Mouse (Mus musculus) T-cell, adult 2 months (primary cell): ENCODE results near the gene Zfp629.
"Not testable (repeated sequence)": the region's sequence is repeated elsewhere in the genome, so short reads cannot be mapped to it uniquely, and the experiment has no call there.

Source experiments
- DNase-seq: peaks from one replicate; pipeline ENCODE4 v3.0.0; 2022; ENCODE audit warnings: low spot score

Zfp629 gene

DNA sequence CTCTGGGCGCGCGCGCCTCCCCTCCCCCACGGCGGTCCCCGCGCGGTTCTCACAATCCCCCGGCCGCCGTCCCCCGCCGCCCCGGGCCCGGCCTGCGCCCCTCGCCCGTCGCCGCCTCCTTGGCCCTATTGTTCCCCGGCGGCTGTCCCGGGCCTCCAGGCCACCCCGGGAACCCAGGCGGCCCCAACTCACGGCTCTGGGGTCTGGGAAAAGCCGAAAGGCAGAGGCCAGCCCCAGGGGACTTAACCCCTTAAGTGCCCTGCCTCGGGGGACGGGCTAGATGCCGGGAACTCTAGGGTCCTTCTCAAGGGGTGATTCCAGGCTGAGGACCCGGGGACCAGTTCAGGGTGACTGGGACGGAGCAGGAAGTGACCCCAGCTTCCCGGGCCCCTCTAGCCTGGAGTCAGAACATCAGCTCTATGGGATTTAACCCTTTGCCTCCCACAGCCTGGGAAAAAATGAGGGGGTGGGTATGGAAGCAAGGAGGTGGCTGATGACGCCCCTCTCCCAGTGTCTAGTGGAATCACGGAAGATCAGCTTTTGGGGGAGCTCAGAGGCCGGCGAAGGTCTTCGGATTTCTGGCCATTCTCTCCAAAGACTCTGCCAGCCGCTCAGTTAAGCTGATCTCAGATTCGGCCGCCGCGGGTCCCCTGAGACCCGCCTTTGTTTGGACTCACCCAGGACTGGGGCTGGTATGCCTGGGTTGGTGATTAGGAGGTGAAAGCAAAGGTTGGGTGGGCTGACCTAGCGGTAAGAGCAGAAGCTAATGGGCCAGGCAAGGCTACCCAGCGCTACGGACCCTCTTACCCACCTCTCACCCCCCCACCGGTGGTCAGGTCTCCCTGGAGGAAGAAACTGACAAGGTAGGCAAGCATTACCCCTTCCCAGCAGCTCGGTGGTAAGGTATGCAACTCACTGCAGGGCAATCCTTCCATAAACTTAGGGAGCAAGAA, at the start of gene Zfp629:
Zfp629 (minus strand) TSS at position 907 of the 953 bp plus-strand sequence.
- peak; percentile 24 for DNase-seq

- DNase-seq: no peak
Observed at GRCm38 (mm10) chr7:127662926-127663325, 47.3 kb upstream of the Zfp629 start.

DNA sequence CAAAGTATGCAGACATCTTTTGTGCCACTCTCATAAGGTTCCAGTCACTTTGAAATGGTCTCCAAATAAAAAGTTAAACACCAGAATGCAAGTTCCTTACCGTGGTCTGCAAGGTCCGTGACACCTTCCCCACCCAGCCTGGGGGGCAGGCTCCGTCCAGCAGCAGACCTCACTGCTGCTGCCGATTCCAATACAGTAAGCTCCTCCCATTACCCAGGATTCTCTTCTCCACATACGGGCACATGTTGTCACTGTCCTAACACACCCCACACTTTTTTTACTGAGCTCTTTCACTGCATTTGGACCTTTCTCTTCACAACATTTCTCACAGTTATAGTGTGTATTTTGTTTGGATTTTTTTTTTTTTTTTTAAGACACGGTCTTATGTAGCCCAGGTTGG, 46.2 kb upstream of the Zfp629 start:
- no peak for DNase-seq

- DNase-seq: no peak
Observed at GRCm38 (mm10) chr7:127660882-127661281, 45.3 kb upstream of the Zfp629 start.

- peak; percentile 64 for DNase-seq
Observed at GRCm38 (mm10) chr7:127656946-127657345, 41.3 kb upstream of the Zfp629 start.

DNA sequence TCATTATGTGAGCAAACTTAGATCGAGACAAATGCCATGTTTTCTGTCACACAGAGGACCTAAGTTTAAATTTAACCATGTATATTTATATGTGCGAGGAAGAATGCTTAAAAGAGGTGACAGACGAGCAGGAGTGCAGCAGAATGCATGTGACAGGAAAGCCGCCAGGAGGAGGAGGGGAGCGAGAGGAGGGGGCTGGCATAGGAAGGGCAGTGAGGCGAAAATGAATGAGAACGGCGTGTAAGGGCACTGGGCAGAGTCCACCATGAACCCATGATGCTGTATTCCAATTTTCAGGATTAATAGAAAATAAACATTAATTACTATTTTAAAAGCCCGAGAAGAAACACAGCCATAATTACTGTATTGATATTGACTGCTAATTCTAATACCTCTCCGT, 38.7 kb upstream of the Zfp629 start:
- DNase-seq: no peak

GRCm38 (mm10) chr7:127652050-127652449, 36.5 kb upstream of the Zfp629 start:
- DNase-seq: no peak

DNA sequence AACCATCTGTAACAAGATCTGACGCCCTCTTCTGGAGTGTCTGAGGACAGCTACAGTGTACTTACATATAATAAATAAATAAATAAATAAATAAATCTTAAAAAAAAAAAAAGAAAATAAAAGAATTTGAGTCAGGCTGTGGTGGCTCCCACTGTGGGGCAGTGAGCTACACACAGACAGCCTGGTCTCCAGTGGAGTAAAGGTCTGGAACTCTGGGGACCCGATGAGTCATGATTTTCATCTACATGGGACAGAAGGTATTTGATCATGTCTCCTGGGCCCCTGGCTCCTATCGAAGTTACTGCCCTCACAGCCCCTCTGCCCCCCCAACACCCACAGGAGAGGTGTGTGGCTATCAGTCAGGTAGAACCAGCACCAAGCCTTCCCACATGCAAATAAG, 36.0 kb upstream of the Zfp629 start:
- DNase-seq: no peak

DNA sequence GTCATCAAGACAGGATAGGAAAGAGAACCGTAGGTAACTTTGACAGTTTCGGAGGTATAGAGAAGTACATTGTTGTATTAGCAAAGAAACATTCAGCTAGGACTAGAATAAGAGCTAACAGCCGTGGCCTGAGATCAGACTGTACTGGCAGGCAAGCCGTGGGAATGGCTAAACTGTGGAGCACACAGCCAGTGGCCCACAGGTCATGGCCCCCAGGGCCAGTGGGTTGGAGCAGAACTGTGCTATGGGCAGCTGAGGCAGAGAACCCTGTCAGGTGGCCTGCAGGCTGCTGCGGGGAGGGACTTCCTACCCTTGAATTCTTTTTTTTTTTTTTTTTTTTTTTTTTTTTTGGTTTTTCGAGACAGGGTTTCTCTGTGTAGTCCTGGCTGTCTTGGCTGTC, 33.6 kb upstream of the Zfp629 start:
- DNase-seq: no peak

DNA sequence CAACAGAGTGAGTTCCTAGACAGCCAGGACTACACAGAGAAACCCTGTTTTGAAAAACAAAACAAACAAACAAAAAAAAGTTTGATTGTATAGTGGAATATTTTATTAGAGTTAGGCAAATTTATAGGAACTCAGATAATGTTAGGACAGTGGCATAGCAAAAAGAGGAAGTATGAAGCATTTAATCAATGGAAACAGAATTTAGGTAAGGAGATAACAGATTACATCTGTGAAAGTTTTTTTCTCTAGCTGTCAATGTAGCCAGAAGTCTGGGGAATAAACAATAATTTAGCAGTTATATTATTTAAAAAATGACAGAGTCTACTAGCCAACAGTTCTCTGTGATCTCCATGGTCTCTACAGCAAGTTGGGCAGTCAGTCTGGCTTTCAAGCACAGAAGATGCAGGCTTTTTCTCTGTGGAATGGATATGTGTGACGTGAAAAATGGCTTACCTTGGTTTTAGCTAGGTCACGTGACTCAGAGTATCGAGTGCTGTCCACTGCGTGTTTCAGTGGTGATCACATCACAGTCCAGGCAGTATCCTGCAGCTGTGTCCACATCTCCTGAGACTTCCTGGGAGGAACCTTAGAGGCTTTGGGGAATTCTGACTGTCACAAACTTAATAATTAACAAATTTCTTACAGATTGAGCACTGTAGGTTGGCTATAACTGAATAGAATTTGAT, 33.1 kb upstream of the Zfp629 start:
- DNase-seq: no peak

- DNase-seq: not testable (repeated sequence)
Observed at GRCm38 (mm10) chr7:127647576-127647975, 32.0 kb upstream of the Zfp629 start.

DNA sequence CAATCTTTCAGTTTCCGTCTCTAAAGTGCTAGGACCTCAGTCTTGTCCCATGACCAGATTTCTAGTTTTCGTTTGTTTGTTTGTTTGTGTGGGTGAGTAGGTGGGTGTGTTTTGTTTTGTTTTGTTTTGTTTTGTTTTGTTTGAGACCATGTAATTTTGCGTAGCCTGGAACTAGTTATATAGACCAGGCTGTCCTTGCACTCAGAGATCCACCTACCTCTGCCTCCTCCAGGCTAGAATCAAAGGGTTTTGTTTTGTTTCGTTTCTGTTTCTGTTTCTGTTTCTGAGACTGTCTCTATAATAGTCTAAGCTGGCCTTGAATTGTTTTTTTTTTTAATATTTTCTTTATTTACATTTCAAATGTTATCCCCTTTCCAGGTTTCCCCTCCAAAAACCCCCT, 30.8 kb upstream of the Zfp629 start:
- DNase-seq: no peak

DNA sequence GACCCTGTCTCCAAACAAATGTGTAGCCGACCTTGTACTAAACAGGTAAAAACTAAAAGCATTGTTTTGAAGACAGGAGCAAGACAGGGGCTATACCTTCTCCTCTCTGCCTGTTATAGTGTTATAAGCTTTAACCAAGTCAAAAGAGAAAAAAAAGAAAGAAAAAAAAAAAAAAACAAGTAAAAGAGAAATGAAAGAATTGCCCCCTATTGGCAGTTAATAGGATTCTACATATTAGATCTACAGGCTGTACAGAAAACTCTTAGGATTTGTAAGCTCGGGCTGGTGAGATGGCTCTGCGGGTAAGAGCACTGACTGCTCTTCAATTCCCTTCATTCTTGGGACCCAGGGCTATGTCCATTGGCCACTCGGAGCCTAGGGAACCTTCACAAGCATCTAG, 26.7 kb upstream of the Zfp629 start:
- DNase-seq: no peak

DNA sequence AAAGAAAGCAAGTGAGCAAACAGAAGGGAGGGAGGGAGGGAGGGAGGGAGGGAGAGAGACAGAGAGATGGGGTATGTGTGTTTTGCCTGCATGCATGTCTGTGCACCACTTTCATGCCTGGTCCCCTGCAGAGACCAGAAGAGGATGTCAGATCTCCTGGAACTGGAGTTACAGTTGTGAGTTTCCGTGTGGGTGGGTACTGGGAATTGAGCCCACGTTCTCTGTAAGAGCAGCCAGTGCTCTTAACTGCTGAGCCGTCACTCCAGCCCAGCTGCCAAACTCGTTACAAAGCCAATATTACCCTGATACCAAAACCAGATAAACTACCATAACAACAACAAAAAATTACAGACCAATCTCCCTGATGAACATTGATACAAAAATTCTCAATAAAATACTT, 25.7 kb upstream of the Zfp629 start:
- no peak for DNase-seq

DNA sequence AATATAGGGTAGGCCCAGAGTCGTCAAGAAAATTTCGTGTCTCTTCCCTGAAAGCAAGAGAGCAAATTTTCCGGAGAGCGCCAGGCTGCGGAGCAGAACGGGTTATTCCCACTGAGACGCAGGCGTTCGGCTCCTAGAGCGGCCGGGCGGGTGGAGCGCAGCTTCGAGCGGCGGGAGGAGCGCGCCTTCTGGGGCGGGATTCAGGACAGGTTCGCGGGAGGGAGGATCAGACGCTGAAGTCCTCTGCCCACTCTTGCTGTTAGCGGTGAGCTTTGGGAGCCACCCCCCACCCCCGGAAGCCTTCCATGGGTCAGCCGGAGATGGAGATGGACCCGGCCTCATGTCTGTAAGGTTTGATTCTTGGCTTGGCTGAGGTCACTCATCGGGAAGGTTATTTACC, 21.4 kb upstream of the Zfp629 start:
- no peak for DNase-seq

GRCm38 (mm10) chr7:127631416-127631815, 15.8 kb upstream of the Zfp629 start:
- DNase-seq: no peak

GRCm38 (mm10) chr7:127628646-127629045, 13.0 kb upstream of the Zfp629 start:
- DNase-seq: peak; percentile 80

DNA sequence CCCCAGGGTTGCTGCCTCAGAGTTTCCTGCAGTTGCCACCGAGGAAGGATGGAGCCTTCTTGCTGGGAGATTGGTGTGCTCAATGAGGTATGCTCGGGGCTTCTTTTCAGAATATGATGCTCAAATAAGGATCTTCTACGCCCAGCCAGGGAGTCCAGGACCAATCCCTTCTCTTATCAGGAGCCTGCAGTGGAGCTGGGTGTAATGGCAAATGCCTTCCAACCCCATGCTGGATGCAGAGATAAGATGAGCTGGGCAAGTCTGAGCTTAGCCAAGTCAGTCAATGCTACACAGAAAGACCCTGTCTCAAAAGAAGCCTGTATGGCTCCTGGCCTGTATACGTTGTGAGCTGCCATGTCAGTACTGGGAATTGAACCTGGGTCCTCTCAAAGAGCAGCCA, 10.9 kb upstream of the Zfp629 start:
- no peak for DNase-seq

DNA sequence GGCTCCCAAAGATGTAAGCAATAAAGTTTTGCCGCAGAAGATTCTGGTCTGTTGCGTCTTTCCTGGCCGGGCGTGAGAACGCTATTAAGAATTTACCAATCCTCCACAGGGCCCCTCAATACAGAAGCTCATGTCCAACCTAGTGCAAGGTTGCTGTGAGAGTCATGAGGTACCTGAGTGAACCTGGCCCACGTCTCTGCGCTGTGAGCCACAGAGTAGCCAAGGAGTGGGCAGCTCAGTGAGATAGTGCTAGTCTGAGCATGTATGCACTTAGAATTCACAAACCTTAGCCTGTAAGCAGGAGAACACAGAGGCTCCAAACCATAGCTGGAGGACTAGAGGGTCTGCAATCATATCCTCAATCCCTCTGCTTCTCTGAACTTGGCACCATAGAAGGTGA, 10.4 kb upstream of the Zfp629 start:
- no peak for DNase-seq

GRCm38 (mm10) chr7:127618402-127618801, 2.8 kb upstream of the Zfp629 start:
- not testable (repeated sequence) for DNase-seq

DNA sequence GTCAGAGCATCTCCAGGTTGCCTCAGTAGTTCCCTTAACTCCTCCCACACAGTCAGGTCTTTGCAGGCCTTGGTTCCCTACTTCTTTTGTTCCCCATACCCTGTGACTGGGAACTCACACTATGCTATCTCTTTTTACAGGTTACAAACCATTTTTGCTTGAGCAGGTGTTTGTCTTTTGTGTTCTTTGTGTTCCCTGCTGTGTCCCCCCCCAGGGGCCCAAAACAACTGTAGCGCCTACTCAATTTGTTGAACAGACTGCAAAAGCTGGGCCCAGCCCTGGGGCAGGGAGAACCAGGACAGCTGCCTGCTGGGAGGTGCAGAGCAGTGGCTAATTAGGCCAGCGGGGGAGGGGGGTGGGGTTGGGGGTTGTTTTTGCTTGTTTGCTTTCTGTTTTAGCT, 2.4 kb upstream of the Zfp629 start:
- no peak for DNase-seq

- DNase-seq: no peak
Observed at GRCm38 (mm10) chr7:127616881-127617280, 1.3 kb upstream of the Zfp629 start.

GRCm38 (mm10) chr7:127616336-127616735, 739 bp upstream of the Zfp629 start:
- DNase-seq: no peak
